Mouse (Mus musculus): ENCODE data around the gene Slc4a1ap.
"Not testable (repeated sequence)": the region's sequence is repeated elsewhere in the genome, so short reads cannot be mapped to it uniquely, and the experiment has no call there.

Gene Slc4a1ap

DNA sequence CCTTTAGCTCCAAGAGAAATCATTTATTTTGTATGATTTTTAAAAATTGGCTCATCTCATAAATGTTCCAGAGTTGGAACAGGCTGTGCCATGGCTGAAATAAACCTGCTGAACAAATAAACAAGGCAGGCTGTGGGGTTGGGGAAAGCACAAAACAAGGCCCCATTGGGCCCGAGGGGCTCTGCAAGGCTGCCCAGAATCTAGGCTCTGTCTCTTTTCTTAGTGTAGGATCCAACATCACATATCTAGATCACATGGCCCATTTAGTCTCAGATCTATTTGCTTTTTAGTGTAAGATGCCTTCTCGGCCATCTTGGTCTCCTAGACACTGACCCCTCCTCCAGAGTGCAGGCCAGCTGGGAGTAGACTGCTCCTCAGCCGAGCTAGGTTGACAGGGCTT lies 39.7 kb downstream of the Slc4a1ap start:
- DNase-seq (ENCODE audit: low read depth, low spot score): no peak

DNA sequence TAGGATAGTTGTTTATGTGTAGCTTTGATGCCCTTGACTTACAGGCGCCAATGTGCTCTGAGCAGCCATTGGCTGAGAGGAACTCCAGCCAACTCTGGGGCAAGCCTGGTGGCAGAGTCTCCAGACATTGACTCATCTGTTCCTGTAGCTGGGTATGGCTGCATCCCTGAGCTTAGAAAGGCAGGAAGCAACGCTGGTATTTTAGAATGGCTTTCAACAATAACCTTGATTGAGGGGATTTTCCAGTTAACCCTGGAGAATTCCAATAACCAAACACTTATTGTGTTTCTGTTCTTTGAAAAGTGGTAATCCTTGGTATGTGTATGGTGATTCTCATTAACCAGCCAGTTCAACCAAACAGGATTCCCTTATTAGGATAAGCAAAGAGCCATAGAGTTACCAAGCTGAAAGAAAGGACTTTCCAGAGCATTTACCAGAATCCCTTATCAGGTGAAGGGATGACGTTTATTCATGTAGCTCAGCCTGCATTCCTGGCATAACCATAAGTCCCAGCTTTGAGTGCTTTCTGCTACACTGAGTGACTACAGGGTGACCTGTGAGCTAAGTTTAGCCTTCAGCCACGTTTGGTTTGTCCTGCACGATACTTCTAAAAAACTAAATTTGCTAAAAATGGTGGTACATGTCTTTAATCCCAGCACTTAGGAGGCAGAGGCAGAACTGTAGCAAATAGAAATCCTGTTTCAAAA lies 41.3 kb downstream of the Slc4a1ap start:
- DNase-seq (ENCODE audit: low read depth, low spot score): no peak

DNA sequence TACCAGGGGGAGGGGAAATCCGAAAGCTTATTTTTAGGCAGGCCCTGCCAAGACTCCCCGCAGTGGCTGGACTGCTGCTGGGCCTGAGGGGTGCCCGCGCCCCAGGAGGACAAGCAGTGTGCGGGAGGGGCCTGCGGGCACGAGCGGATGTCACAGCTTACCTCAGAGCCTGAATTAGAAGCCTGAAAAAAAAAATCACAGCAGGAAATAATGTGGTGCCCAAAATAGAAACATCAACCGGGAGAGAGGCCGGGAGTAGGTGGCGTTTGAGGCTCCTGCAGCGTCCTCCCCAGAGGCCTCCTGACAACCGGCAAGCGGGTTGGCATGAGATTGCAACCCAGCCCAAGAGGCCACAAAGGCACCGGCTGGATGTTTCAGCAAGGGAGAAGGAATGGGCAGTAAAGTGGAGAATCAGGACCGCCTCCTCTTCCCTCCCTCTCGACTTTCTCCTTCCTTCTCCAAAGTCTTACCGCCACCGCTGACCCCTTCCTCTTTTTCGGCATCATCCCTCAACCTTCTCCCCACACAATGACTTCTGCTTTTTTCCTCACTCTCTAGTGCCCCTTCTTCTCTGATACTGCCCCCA lies 44.3 kb downstream of the Slc4a1ap start:
- DNase-seq (ENCODE audit: low read depth, low spot score): no peak

DNA sequence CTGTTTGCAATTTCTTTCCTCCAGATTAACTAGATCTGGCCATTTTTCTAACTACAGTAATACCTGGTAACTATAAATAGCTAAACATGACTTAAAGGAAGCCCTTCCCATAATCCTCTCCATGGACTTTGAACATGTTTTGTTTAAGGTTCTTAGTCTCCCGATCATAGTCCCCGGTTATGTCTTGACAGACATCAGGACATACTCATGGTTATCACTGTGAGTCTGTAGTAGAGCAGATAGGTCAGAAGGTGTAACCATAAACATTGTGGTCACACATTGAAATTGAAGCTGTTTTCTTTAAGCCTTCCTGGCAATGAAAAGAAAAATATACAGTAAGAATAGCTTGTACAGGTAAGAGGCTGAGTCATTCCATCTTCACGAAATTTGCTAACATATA lies 46.9 kb downstream of the Slc4a1ap start:
- no peak for DNase-seq (ENCODE audit: low read depth, low spot score)

DNA sequence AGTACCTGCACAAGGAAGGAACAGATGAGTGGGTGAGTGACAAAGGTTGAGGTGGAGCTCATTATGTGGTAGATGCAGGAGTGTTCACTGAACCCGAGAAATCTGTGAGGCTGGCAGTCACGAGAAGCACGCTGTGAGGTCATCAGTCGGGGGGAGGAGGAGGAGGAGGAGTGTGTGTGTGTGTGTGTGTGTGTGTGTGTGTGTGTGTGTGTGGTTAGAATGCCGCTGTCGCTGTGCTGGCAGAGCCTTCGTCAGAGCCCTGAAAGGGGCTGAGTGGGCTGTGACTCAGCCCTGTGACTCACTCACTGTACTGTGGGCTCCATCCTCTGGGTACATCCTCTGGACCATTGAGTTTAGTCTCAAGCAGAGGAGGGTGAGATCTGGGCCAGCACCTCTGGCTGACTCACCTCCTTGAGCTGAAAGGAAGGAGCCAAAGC lies 49.8 kb downstream of the Slc4a1ap start:
- no peak for DNase-seq (ENCODE audit: low read depth, low spot score)

DNA sequence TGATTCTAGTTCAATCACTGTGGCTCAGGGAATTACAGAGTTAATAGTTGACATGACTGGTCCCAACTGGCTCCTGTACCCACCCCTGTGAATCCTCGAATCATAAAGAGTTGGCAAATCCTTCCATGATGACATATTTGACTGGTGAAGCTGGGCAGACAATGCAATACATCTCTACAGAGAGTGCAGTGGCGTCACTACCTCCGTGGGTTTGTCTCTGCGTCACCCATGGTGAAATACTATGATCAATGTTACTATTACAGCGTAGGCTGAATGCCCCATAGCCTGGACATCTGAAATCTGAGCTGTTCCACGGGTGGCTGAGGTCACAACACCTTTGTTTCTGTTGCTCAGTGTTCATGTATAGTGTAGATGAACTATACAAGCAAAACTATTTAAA lies 54.5 kb downstream of the Slc4a1ap start:
- DNase-seq (ENCODE audit: low read depth, low spot score): no peak

DNA sequence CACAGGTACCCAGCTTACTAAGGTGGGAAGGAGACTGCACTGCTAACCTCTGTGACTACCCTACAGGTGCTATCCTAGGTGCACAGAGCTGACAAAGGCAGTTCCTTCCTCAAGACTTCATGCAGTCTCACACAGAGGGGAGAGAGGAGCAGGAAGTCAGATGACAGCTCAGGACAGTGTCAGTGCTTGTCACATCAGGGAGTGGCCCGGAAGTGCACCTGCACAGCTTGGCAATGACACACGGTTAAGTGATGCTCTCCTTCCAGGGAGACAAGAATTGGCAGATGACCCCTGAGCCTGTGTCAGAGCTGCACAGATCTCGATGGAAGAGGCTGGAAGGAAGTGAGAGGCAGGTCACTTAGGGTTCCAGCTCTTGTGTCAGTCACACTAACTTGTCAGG lies 55.1 kb downstream of the Slc4a1ap start:
- no peak for DNase-seq (ENCODE audit: low read depth, low spot score)

DNA sequence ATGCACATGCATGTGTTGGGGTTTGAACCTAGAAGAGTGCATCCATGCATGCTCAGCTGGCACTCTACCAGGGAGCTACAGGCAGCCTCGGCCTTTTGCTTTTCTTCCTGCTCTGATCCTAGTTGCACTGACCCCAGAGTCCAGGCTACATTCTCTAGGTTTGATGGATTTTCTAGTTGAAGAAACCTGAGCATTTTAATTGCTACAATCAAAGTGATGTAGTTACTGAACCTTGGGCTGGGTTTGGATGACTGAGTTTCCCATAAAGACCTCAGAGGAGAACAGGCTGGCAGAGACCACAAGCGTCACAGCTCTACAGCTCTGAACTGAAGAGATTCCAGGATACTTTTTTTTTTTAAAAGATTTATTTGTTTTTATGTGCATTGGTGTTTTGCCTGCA lies 56.5 kb downstream of the Slc4a1ap start:
- DNase-seq (ENCODE audit: low read depth, low spot score): no peak

DNA sequence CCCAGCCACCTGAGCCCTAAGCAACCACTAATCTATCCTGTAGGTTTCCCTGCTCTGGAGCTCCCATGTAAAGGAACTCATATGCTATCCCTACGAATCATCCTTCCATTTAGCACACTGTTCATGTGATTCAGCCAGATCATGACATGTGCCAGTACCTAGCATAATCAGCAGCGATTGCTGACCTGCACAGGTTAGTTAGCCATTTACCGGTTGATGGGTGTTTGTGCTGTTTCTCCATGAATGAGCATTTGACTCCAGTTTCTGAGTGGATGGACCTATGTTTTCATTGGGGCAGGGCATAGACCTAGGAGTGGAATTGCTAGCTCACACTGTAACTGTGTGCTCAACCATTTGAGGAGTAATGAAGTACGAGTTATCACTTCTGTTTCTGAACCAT lies 58.7 kb downstream of the Slc4a1ap start:
- no peak for DNase-seq (ENCODE audit: low read depth, low spot score)

DNA sequence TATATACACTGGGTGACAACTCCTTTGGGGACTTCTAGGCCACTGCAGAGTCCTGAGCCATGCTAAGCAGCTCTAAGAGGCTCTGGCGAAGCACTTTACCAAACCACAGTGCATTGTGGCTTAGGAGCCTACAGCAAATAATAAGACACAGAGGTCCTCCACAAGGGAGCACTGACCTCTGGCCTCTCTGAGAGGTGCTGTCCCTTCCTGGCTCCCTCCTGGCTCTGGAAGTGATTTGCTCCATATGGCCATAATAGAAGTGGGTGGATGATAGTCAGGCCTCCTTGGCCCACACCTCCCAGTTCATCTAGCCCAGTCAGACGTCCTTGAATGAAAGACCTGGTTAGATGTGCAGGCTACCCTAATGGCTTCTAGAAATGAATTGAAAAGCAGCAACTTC lies 61.2 kb downstream of the Slc4a1ap start:
- no peak for DNase-seq (ENCODE audit: low read depth, low spot score)

DNA sequence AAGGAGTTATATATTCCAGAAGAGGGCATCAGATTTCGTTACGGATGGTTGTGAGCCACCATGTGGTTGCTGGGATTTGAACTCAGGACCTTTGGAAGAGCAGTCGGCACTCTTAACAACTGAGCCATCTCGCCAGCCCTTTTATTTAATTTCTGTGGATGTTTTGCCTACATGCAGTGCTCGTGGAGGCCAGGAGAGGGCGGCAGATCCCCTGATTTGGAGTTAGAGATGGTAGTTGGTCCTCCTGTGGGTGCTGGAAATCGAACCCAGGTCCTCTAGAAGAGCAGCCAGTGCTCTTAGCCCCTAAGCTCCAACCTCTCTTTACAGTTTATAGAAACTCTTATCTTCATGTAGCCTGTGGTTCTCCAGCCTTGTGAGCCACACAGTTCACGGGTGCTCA lies 61.9 kb downstream of the Slc4a1ap start:
- DNase-seq (ENCODE audit: low read depth, low spot score): not testable (repeated sequence)

DNA sequence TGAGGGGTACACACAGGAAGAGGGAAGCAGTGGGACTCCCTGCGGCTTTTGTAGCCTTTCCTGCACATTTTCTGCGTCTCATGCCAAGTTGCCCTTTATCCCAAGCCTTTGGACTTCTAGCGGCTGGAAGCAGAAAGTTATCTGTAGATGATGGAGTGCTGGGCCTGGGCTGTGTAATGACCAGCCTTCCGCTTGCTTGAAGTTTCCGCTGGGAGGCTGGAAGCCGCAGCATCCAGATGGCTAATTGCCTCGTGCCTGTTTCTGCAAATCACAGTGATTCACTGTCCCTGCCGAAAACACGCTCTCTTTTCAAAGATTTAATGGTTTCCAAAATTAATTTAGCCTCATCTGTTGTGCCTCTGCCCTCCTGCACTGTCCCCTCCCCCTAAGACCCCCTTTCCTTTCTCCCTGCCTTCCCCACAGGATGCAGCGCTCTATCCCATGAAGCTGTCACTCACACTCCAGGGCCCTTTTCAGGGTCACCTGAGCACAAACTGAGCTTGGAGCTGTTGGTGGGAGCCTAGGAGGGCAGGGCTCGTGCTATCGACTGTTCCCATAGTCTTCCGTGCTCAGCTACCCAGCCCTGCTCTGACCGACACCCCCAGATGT lies 63.0 kb downstream of the Slc4a1ap start:
- DNase-seq (ENCODE audit: low read depth, low spot score): peak; percentile 46

DNA sequence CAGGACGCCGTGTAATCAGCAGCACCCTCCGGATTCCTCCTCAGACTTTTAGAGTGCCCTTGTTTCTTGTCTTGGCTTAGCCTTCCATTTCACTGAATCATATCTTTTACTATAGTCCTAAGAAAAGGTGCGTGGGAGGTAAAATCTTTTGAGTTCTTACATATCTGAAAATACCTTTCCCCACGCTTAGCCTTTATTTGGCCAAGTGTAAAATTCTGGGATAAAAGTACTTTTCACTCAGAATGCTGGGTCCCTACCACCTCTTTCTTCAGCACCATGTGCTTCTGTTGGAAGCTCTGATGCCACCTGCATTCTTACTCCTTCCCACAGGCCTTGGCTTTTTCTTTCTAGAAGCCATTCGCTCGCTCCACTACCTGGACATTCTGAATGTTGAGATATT lies 64.3 kb downstream of the Slc4a1ap start:
- no peak for DNase-seq (ENCODE audit: low read depth, low spot score)

DNA sequence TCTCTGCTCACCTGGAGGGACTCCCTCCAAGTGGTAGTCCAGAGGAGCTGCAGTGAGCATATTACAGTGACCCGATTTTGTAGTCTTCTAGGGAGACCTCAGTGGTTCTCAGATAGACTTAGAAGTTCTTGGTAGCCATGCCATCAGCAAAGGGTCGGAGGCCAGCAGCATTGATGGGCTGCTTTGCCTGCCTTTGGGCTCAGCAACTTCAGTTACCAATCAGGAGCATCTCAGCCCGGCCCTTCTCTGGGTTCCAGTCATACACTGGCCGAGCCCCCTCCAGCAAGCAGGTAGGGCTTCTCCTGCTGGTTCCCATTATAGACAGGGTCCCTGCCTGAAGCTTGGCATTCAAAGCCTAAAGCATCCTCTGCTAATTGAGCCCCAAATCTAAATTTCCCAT lies 69.1 kb downstream of the Slc4a1ap start:
- DNase-seq (ENCODE audit: low read depth, low spot score): no peak

DNA sequence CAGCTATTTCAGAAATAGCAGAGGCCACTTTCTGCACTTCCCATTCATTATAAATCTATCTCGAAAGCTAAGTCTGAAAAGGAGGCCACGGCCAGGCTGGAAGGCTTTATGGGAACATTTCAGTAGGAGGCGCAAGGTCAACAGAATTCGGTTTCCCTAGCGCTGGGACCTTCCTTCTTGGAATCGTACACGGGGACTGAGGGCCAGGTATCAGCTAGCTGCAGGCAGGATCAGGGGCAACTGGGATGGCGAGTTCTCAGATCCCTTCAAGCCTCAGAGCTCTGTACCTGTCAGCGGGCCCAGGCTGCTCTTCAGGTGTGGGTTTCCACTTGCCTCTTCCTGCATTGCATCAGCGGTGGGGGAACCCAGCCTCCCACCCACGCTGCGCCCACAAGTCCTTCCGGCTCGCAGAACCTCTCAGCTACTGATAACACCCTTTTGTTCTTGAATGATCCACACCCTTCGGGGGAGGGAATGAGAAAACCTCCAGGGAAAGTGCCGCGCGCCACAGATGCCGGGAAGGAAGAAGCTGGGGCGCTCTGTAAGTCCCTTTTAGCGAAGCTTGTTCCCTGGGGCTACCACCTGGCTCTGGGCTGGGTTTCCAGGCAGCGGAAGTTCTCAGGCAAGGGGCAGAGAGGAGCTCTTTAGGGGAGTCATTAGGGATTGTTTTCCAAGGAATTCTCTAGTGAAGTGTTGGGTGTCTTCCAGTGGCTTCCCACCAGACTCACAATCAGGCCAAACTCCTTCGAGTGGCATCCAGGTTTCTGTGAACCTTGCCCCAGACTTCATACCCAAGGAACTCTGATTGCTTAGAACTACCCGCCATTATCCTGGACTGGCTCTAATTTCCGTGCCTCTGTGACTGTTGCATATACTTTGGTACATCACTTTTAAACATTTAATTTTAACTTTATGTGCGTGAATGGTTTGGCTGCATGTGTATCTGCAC lies 70.0 kb downstream of the Slc4a1ap start, which contains the start of gene Mrpl33:
Mrpl33 (plus strand) TSS at position 455 of the 949 bp plus-strand sequence.
- peak; percentile 30 for DNase-seq (ENCODE audit: low read depth, low spot score)

DNA sequence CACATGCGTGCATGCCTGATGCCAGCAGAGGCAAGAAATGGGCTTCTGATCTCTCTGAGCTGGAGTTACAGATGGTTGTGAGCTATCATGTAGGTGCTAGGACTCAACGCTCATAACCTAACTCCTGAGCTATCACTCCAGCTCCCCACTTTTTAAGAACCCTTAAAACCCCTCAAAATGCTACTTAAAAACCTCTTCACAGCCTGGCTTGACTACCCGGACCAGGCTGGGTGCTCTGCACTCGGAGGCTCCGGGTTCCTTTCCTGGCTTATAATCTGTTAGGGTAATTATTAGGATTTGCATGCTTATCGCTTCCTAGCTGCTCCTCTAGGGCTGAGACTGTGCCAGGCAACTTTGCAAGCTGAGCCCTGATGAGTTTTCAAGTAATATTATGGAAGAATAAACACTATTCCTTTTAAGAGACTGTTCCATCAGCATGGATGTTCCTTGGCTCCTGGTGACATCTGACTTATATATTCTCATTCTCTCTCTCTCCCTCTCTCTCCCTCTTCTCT lies 70.7 kb downstream of the Slc4a1ap start:
- DNase-seq (ENCODE audit: low read depth, low spot score): no peak

DNA sequence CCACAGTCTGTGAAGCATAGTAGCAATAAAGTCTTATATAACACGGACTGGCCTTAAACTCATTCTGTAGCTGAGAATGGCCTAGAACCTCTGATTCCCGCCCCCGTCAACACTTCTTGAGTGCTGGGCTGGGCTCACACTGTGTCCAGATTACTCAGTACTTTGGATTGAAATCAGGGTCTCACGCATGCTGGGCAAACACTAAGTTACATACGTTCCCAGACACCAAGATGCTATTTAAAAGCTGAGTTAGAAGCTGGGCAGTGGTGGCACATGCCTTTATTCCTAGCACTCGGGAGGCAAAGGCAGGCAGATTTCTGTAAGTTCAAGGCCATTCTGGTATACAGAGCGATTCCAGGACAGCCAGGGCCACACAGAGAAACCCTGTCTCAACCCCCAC lies 71.3 kb downstream of the Slc4a1ap start:
- DNase-seq (ENCODE audit: low read depth, low spot score): no peak

DNA sequence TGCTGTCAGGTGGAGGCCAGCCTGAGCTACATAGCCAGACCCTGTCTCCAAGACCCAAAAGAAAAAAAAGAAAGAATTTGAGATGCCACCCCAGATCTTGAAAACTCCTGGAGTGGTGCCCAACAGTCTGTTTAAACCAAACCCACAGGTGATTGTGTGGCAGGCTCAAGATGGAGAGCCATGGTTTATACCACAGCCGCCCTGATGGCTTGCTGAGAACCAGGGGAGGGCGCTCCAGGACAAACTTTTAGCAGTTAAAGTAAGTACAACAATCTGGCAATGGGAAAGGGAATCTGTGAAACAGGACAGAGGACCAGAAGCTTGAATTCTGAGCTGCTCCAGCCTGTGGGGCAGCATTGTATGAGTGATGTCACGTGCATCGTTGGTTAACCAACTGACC lies 71.8 kb downstream of the Slc4a1ap start:
- peak; percentile 20 for DNase-seq (ENCODE audit: low read depth, low spot score)

DNA sequence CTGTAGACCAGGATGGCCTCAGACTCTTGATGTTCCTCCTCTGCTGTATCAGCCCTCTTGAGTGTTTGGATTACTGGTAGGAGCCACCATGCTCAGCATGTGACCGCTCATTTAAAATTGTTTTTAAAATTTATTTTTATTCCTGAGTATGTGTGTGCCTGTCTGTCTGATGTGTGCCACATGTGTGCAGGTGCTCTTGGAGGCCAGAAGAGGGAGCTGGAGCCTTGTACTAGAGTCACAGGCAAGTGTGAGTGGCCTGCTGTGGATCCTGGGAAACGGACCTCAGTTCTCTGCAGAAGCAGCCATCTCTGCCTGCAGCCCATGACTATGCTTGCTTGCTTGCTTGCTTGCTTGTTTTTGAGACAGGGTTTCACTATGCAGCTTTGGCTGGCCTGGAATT lies 72.4 kb downstream of the Slc4a1ap start:
- no peak for DNase-seq (ENCODE audit: low read depth, low spot score)

DNA sequence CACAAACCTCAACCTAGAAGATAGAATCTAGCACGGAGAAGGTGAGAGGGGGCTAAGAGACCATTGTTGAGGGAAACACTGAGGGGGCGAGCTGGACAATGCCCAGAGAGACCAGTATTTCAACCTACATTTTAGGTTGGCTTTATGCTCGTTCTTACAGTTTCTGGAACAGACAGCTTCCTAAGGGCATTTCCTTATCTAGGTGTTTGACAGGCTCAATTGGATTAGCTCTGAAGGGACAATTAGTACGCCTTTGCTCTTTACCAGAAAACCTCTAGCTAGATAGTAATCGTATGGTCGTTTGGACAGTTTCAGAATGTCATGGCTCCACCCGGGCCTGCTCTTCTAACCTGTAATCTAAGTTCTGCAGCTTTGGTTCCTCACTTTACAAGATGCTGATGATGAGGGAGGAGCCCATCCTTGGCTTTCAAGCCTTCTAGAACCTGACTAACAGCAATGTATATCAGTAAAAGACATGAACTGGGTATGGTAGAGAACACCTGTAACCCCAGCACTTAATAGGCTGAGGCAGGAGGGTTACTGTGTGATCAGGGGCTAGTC lies 74.4 kb downstream of the Slc4a1ap start:
- no peak for DNase-seq (ENCODE audit: low read depth, low spot score)

DNA sequence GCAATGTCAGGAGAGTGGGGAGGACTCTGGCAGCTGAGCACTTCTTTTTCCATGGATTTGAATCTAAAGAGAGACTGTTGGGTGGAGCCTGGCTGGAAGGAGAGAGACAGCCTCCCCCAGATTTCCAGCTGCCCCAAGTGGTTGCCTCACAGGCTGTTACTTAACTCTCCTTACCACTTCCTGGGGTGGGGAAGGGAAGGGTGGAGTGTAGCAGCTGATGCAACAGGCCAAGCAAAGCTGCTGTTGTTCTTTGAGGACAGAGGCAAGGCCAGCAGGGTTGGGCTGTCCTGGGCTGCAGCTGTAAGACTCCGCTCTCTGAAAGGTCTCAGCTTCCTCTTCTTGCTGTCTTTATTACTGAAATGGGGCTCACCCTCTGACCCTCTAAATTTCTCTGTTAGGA lies 75.6 kb downstream of the Slc4a1ap start:
- DNase-seq (ENCODE audit: low read depth, low spot score): no peak
